Mouse (Mus musculus) lung, adult 2 months (tissue): ENCODE data around the gene Gm17349.

ENCODE experiments used
- CTCF ChIP-seq: fragments of 200-500 bp; IDR thresholded peaks from 2 replicates; pipeline ENCODE4 v1.5.1; 2011; ENCODE audit warnings: mild to moderate bottlenecking, low read length, control low read depth; ENCODE audit not compliant: insufficient read depth
- POLR2A ChIP-seq: fragments of 200-500 bp; IDR thresholded peaks from 2 replicates; pipeline ENCODE4 v1.6.1; 2011; ENCODE audit warnings: low read depth, mild to moderate bottlenecking, control low read depth, low read length, borderline replicate concordance; ENCODE audit errors: extremely low read depth

- TF ChIP-seq POLR2A: no peak
- TF ChIP-seq CTCF: no peak
Measured at GRCm38 (mm10) chr15:99679008-99679407, 26.3 kb downstream of the Gm17349 start.
